Mouse (Mus musculus): Measurements from ENCODE around the gene Fosb. TPM values are rescaled to one million over a fixed set of nuclear protein-coding genes. Genes with fewer than 3 reads are reported as not detected.

The Fosb gene
- polyA plus RNA-seq, 1 experiment from 2014 or later: not detected

GRCm38 (mm10) chr7:19344938-19345471, 35.2 kb upstream of the Fosb start:
- Histone ChIP-seq H3K4me2 (ENCODE audit: low read depth, low read length) (peak overlapping the region; percentile 64), H3K4me3 (ENCODE audit: low read depth, low read length) (peak overlapping the region; percentile 63), H3K36me3 (ENCODE audit: control insufficient read depth, insufficient read depth, low read length) (peaks cover 6% of the 10 kb centered on the region; the same call in 1 of the 2 replicates), H3K27me3 (ENCODE audit: control insufficient read depth, insufficient read depth, low read length) (peaks cover 6% of the 10 kb centered on the region), H3K4me1 (ENCODE audit: control insufficient read depth, insufficient read depth, low read length) (peaks cover 28% of the 10 kb centered on the region; the same call in 1 of the 2 replicates), H3K9ac (replicated peaks; ENCODE audit: low read depth, low read length) (peak overlapping the region; percentile 67), H3K27ac (ENCODE audit: low read depth, low read length) (peak overlapping the region; percentile 87), H3K9me3 (ENCODE audit: control insufficient read depth, low read length) (no peaks in the 10 kb centered on the region)
- ATAC-seq (ENCODE audit: low read depth): peak; percentile 94
- under 1% methylated on average over 31 of the region's 31 CpGs for WGBS

DNA sequence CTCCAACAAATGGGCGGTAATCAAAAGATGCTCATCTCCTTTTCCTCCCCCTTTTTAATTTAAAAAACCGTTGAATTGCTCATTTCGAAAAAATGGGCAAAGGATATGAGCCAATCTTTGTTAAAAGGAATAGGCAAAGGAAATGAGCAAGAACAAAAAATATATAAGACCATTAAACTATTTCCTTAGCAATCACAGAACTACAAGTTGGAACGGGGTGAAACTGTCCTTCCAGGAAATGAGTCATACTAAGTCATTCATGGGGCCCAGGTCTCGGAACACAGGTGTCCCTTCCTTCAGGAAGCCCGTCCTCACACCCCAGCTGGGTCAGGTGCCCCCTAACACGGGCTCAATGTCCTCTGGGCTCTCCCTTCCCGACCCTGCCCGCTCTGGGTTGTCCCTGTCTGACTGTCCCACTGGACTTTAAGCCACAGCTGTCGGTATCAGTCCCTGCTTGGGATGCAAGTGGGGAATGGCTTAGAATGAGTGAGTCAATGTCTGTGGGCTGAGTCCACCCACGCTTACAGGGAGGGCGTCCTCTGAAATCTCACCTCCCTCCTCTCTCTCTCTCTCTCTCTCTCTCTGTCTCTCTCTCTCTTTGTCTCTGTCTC, 34.5 kb upstream of the Fosb start, which contains the start of gene Ercc1:
Gene Ercc1 (plus strand): TSS at position 542 of the 611 bp plus-strand sequence.
- H3K9me3 ChIP-seq (ENCODE audit: control insufficient read depth, low read length): no peaks in the 10 kb centered on the region
- peaks cover 28% of the 10 kb centered on the region; the same call in 1 of the 2 replicates for H3K4me1 ChIP-seq (ENCODE audit: control insufficient read depth, insufficient read depth, low read length)
- H3K27me3 ChIP-seq (ENCODE audit: control insufficient read depth, insufficient read depth, low read length): peaks cover 6% of the 10 kb centered on the region
- H3K27ac ChIP-seq (ENCODE audit: low read depth, low read length): peak within 1 kb of the TSS; percentile 87
- peaks cover 4% of the 10 kb centered on the region; the same call in 1 of the 2 replicates for H3K36me3 ChIP-seq (ENCODE audit: control insufficient read depth, insufficient read depth, low read length)
- H3K4me2 ChIP-seq (ENCODE audit: low read depth, low read length): peak within 1 kb of the TSS; percentile 64
- H3K4me3 ChIP-seq (ENCODE audit: low read depth, low read length): peak within 1 kb of the TSS; percentile 63
- peak within 1 kb of the TSS; percentile 67 for H3K9ac ChIP-seq (replicated peaks; ENCODE audit: low read depth, low read length)
- ATAC-seq (ENCODE audit: low read depth): peak; percentile 0; the same call in 1 of the 2 replicates
- 26% methylated on average over 12 of the region's 12 CpGs for WGBS

DNA sequence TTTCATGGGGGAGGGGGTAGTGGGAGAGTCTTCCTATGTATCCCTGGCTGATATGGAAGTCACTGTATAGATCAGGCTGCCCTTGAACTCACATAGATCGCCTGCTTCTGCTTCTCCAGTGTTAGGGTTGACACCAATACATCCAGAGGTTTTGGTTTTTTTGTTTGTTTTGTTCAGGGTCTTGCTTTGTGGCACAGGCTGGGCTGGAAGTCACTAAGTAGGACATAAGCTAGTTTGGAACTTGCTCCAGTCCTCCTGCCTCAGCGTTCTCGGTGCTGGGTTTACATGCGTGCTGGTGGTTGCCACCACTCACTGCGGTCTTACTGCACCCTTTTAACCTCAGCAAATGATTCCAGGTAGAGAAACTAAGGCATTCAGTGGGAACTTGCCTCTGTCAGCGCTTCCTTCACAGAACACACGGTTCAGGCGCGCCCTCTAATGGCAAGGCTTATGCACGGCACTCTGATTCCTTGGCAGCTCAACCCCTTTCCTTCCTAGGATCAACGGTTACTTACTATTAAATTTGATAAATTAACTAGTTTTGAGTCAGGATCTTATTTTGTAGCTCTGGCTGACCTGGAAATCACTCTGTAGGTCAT, 33.5 kb upstream of the Fosb start:
- Histone ChIP-seq H3K27ac (ENCODE audit: low read depth, low read length) (no peak overlapping the region), H3K4me3 (ENCODE audit: low read depth, low read length) (no peak overlapping the region), H3K27me3 (ENCODE audit: control insufficient read depth, insufficient read depth, low read length) (peaks cover 6% of the 10 kb centered on the region), H3K9ac (replicated peaks; ENCODE audit: low read depth, low read length) (no peak overlapping the region), H3K9me3 (ENCODE audit: control insufficient read depth, low read length) (no peaks in the 10 kb centered on the region), H3K4me1 (ENCODE audit: control insufficient read depth, insufficient read depth, low read length) (peaks cover 28% of the 10 kb centered on the region; the same call in 1 of the 2 replicates), H3K36me3 (ENCODE audit: control insufficient read depth, insufficient read depth, low read length) (0 out of 2 replicates have a peak, but pooled peaks cover 4% of the 10 kb centered on the region), H3K4me2 (ENCODE audit: low read depth, low read length) (no peak overlapping the region)
- WGBS: 3% methylated on average over 11 of the region's 11 CpGs
- ATAC-seq (ENCODE audit: low read depth): no peak

GRCm38 (mm10) chr7:19342481-19343027, 32.7 kb upstream of the Fosb start:
- WGBS: under 1% methylated on average over 27 of the region's 27 CpGs
- Histone ChIP-seq H3K4me2 (ENCODE audit: low read depth, low read length) (peak overlapping the region; percentile 91), H3K36me3 (ENCODE audit: control insufficient read depth, insufficient read depth, low read length) (no peaks in the 10 kb centered on the region), H3K9ac (replicated peaks; ENCODE audit: low read depth, low read length) (0 out of 2 replicates have a peak overlapping the region, but pooled peaks have one; percentile 17), H3K27me3 (ENCODE audit: control insufficient read depth, insufficient read depth, low read length) (peaks cover 6% of the 10 kb centered on the region), H3K4me1 (ENCODE audit: control insufficient read depth, insufficient read depth, low read length) (peaks cover 28% of the 10 kb centered on the region; the same call in 1 of the 2 replicates), H3K27ac (ENCODE audit: low read depth, low read length) (no peak overlapping the region), H3K4me3 (ENCODE audit: low read depth, low read length) (peak overlapping the region; percentile 37), H3K9me3 (ENCODE audit: control insufficient read depth, low read length) (no peaks in the 10 kb centered on the region)
- ATAC-seq (ENCODE audit: low read depth): peak; percentile 15; the same call in 1 of the 2 replicates

- Histone ChIP-seq H3K4me2 (ENCODE audit: low read depth, low read length) (peak overlapping the region; percentile 91), H3K27me3 (ENCODE audit: control insufficient read depth, insufficient read depth, low read length) (peaks cover 6% of the 10 kb centered on the region), H3K4me3 (ENCODE audit: low read depth, low read length) (peak overlapping the region; percentile 37), H3K9me3 (ENCODE audit: control insufficient read depth, low read length) (no peaks in the 10 kb centered on the region), H3K27ac (ENCODE audit: low read depth, low read length) (no peak overlapping the region), H3K4me1 (ENCODE audit: control insufficient read depth, insufficient read depth, low read length) (peaks cover 28% of the 10 kb centered on the region; the same call in 1 of the 2 replicates), H3K36me3 (ENCODE audit: control insufficient read depth, insufficient read depth, low read length) (no peaks in the 10 kb centered on the region), H3K9ac (replicated peaks; ENCODE audit: low read depth, low read length) (peak overlapping the region; percentile 34; the same call in 1 of the 2 replicates)
- WGBS: 1% methylated on average over 41 of the region's 41 CpGs
- no peak for ATAC-seq (ENCODE audit: low read depth)
Observed at GRCm38 (mm10) chr7:19341761-19342409, 32.0 kb upstream of the Fosb start.

DNA sequence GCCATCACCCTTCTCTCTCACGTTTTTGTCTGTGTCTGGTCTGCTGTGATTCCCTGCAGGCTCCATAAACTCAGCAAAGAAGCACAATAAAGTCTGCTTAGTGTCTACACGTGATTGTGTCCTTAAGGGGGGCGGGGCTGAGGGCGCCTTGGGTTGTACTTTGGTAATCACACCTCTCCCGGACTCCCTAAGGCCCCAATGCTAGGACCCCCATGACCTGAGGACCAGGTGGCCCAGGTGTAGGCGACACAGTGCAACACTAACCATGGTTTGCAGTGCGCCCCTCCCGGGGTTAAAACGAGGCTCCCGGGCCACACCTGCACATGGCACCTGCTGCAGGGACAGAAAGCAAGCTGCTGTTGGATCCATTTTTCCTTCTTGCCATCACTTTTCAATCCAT, 31.4 kb upstream of the Fosb start:
- H3K9ac ChIP-seq (replicated peaks; ENCODE audit: low read depth, low read length): no peak overlapping the region
- H3K9me3 ChIP-seq (ENCODE audit: control insufficient read depth, low read length): no peaks in the 10 kb centered on the region
- H3K27me3 ChIP-seq (ENCODE audit: control insufficient read depth, insufficient read depth, low read length): peaks cover 6% of the 10 kb centered on the region
- ATAC-seq (ENCODE audit: low read depth): no peak
- peaks cover 24% of the 10 kb centered on the region; the same call in 1 of the 2 replicates for H3K4me1 ChIP-seq (ENCODE audit: control insufficient read depth, insufficient read depth, low read length)
- H3K27ac ChIP-seq (ENCODE audit: low read depth, low read length): no peak overlapping the region
- no peak overlapping the region for H3K4me3 ChIP-seq (ENCODE audit: low read depth, low read length)
- H3K4me2 ChIP-seq (ENCODE audit: low read depth, low read length): peak overlapping the region; percentile 91
- WGBS: 17% methylated on average over 10 of the region's 10 CpGs
- no peaks in the 10 kb centered on the region for H3K36me3 ChIP-seq (ENCODE audit: control insufficient read depth, insufficient read depth, low read length)

DNA sequence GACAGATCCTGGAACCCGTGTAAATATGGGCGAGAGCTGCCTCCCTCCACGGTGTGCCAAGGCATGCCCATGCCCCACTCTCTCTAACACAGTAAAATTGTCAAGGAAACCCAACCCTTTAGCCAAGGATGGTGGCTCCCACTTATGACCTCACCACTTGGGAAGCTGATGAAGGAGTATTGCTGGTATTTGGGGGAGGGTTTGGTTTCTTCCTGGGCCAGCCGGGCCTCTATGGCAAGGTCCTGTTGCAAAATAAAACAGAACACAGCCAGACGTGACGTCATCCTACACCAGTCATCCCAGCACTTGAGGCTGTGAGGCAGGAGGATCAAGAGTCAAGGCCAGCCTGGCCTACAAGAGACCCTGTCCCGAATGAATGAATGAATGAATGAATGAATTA, 28.7 kb upstream of the Fosb start:
- Histone ChIP-seq H3K36me3 (ENCODE audit: control insufficient read depth, insufficient read depth, low read length) (no peaks in the 10 kb centered on the region), H3K9ac (replicated peaks; ENCODE audit: low read depth, low read length) (no peak overlapping the region), H3K4me2 (ENCODE audit: low read depth, low read length) (no peak overlapping the region), H3K4me3 (ENCODE audit: low read depth, low read length) (no peak overlapping the region), H3K9me3 (ENCODE audit: control insufficient read depth, low read length) (no peaks in the 10 kb centered on the region), H3K27ac (ENCODE audit: low read depth, low read length) (no peak overlapping the region), H3K27me3 (ENCODE audit: control insufficient read depth, insufficient read depth, low read length) (peaks cover 6% of the 10 kb centered on the region), H3K4me1 (ENCODE audit: control insufficient read depth, insufficient read depth, low read length) (peaks cover 14% of the 10 kb centered on the region)
- no peak for ATAC-seq (ENCODE audit: low read depth)
- 81% methylated on average over 7 of the region's 7 CpGs for whole genome bisulfite sequencing

- Histone ChIP-seq H3K36me3 (ENCODE audit: control insufficient read depth, insufficient read depth, low read length) (no peaks in the 10 kb centered on the region), H3K9ac (replicated peaks; ENCODE audit: low read depth, low read length) (no peak overlapping the region), H3K27me3 (ENCODE audit: control insufficient read depth, insufficient read depth, low read length) (peaks cover 6% of the 10 kb centered on the region), H3K27ac (ENCODE audit: low read depth, low read length) (no peak overlapping the region), H3K4me3 (ENCODE audit: low read depth, low read length) (no peak overlapping the region), H3K4me1 (ENCODE audit: control insufficient read depth, insufficient read depth, low read length) (peaks cover 16% of the 10 kb centered on the region), H3K9me3 (ENCODE audit: control insufficient read depth, low read length) (no peaks in the 10 kb centered on the region), H3K4me2 (ENCODE audit: low read depth, low read length) (no peak overlapping the region)
- ATAC-seq (ENCODE audit: low read depth): no peak
- WGBS: 59% methylated on average over 2 of the region's 2 CpGs
Observed at GRCm38 (mm10) chr7:19338060-19338459, 28.2 kb upstream of the Fosb start.
